Mouse (Mus musculus) stomach, postnatal 0 days (tissue): ENCODE results near the gene Magi2.

Experiments
- CTCF ChIP-seq: IDR thresholded peaks from 2 replicates; pipeline ENCODE4 v1.5.1; 2016; ENCODE audit warnings: antibody characterized with exemption, low read depth, mild to moderate bottlenecking, moderate library complexity
- EP300 ChIP-seq: optimal IDR thresholded peaks from 2 replicates; pipeline ENCODE3; 2016; ENCODE audit warnings: antibody characterized with exemption

DNA sequence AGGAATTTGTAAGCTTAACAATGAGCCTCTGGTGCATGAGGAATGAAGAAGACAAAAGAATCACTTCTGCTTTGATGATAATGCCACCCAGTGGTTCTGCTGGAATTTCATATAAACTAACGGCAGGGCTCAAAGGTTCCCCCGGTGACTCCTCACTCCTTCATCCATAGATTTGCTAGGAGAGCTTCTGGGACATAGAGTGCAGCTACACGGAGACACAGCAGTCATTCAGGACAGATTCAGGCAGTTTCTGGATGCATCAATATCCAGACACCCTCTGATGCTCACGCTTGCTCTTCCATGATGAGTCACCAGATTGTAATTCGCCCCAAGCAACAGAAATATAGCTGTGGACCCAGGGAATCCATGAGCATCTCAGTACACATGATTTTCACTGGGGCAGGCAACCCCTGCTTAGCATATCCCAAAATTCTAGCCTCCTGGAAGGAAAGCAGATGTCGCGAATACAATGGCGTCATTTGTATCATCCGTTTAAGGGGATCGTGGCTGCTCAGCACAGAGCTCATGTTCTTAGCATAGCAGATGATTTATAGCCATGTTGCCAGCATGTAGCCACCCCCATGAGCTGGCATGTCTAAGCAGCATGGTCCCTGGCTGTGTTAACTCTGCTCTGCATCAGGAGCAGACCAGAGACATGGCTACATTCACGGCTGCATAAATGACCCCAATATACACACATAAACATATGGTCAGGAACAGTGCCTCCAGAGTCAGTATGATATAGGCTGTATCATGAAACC, 1426.8 kb downstream of the Magi2 start:
- no peak for TF ChIP-seq EP300
- peak; percentile 53 for TF ChIP-seq CTCF
